Mouse (Mus musculus) kidney, adult 9 months (tissue): ENCODE results near the gene Crtc3.

Source experiments
- DNase-seq: peaks from one replicate; pipeline ENCODE4 v3.0.0; 2022

Crtc3 gene

GRCm38 (mm10) chr7:80688556-80689220, at the start of gene Crtc3:
TSS of gene Crtc3 (minus strand) at chr7:80688877.
- DNase-seq = peak; percentile 62

GRCm38 (mm10) chr7:80736199-80736598, 47.5 kb upstream of the Crtc3 start:
- no peak for DNase-seq

GRCm38 (mm10) chr7:80732986-80733385, 44.3 kb upstream of the Crtc3 start:
- no peak for DNase-seq

GRCm38 (mm10) chr7:80729662-80730061, 41.0 kb upstream of the Crtc3 start:
- peak; percentile 67 for DNase-seq

- DNase-seq = no peak
Measured at GRCm38 (mm10) chr7:80721041-80721440, 32.4 kb upstream of the Crtc3 start.

GRCm38 (mm10) chr7:80719582-80719981, 30.9 kb upstream of the Crtc3 start:
- no peak for DNase-seq

- no peak for DNase-seq
Measured at GRCm38 (mm10) chr7:80719038-80719437, 30.4 kb upstream of the Crtc3 start.

- DNase-seq = no peak
Measured at GRCm38 (mm10) chr7:80718471-80718870, 29.8 kb upstream of the Crtc3 start.

GRCm38 (mm10) chr7:80716758-80717157, 28.1 kb upstream of the Crtc3 start:
- no peak for DNase-seq

- DNase-seq = no peak
Measured at GRCm38 (mm10) chr7:80715306-80715705, 26.6 kb upstream of the Crtc3 start.

- no peak for DNase-seq
Measured at GRCm38 (mm10) chr7:80711496-80711895, 22.8 kb upstream of the Crtc3 start.

GRCm38 (mm10) chr7:80710333-80710732, 21.7 kb upstream of the Crtc3 start:
- DNase-seq = no peak

GRCm38 (mm10) chr7:80704066-80704465, 15.4 kb upstream of the Crtc3 start:
- no peak for DNase-seq

GRCm38 (mm10) chr7:80702510-80702909, 13.8 kb upstream of the Crtc3 start:
- no peak for DNase-seq

- no peak for DNase-seq
Measured at GRCm38 (mm10) chr7:80699709-80700108, 11.0 kb upstream of the Crtc3 start.

- DNase-seq = no peak
Measured at GRCm38 (mm10) chr7:80698940-80699339, 10.3 kb upstream of the Crtc3 start.

- DNase-seq = no peak
Measured at GRCm38 (mm10) chr7:80697859-80698258, 9.2 kb upstream of the Crtc3 start.

GRCm38 (mm10) chr7:80696903-80697302, 8.2 kb upstream of the Crtc3 start:
- DNase-seq = no peak

- no peak for DNase-seq
Measured at GRCm38 (mm10) chr7:80696334-80696733, 7.7 kb upstream of the Crtc3 start.

GRCm38 (mm10) chr7:80692472-80692871, 3.8 kb upstream of the Crtc3 start:
- DNase-seq = no peak

- no peak for DNase-seq
Measured at GRCm38 (mm10) chr7:80691131-80691530, 2.5 kb upstream of the Crtc3 start.

- no peak for DNase-seq
Measured at GRCm38 (mm10) chr7:80689221-80689591, 529 bp upstream of the Crtc3 start.

GRCm38 (mm10) chr7:80687721-80688555, 739 bp downstream of the Crtc3 start:
- peak; percentile 53 for DNase-seq

- no peak for DNase-seq
Measured at GRCm38 (mm10) chr7:80685639-80686038, 3.0 kb downstream of the Crtc3 start.
